Mouse (Mus musculus) liver, adult 2 months (tissue): Measurements from ENCODE around the gene Bri3bp.
"Not testable (repeated sequence)": the region's sequence is repeated elsewhere in the genome, so short reads cannot be mapped to it uniquely, and the experiment has no call there.

Source experiments
- CTCF ChIP-seq: fragments of 200-500 bp; IDR thresholded peaks from 2 replicates; pipeline ENCODE4 v1.5.1; 2011; ENCODE audit warnings: low read depth, low read length, control low read depth
- POLR2A ChIP-seq: fragments of 200-500 bp; IDR thresholded peaks from 2 replicates; pipeline ENCODE4 v1.6.1; 2011; ENCODE audit warnings: low read length, control low read depth; ENCODE audit not compliant: insufficient read depth; ENCODE audit errors: extremely low read depth

DNA sequence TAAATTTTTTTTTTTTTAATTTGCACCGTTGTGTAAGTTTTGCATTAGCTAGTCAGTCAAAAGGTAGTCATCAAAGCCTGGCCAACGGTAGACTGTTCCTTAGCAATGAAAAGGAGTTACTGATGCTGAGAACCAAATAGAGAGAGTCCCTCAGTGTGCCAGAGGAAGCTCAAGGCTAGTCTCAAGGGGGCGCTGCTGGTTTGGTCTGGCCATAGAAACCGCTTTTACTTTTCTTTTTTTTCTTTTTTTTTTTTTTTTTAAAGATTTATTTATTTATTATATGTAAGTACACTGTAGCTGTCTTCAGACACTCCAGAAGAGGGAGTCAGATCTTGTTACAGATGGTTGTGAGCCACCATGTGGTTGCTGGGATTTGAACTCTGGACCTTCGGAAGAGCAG is 47.6 kb downstream of the Bri3bp start:
- TF ChIP-seq POLR2A, CTCF: not testable (repeated sequence)
